Mouse (Mus musculus) liver, embryonic 14.5 days (tissue): Measurements from ENCODE around the gene Mga. TPM values are rescaled to one million over a fixed set of nuclear protein-coding genes. Genes with fewer than 3 reads are reported as not detected.

ENCODE experiments used
- ATAC-seq: fragments of 200-750 bp; cut with Nextera tagmentation; 2 replicates; pipeline ENCODE4 v1.8.0; 2017; ENCODE audit warnings: moderate number of reproducible peaks, mild to moderate bottlenecking, moderate library complexity; ENCODE audit not compliant: insufficient read depth
- DNase-seq, 3 experiments: peaks; one replicate each; pipeline ENCODE4 v3.0.0-alpha.2; 2012 to 2013; ENCODE audit warnings: low read depth in 3 of 3, low spot score in 3 of 3
- H3K27ac ChIP-seq: fragments of 300-500 bp; sonication (generic); 2 replicates; pipeline ENCODE4 v1.5.1; 2014; ENCODE audit warnings: moderate library complexity, mild to moderate bottlenecking, control low read depth, inconsistent platforms
- H3K27me3 ChIP-seq: fragments of 300-500 bp; sonication (generic); 2 replicates; pipeline ENCODE4 v1.6.1; 2014; ENCODE audit warnings: mild to moderate bottlenecking, low read length, moderate library complexity; ENCODE audit not compliant: control insufficient read depth, insufficient read depth
- H3K36me3 ChIP-seq: fragments of 300-500 bp; sonication (generic); replicated peaks from 2 replicates; pipeline ENCODE4 v1.6.1; 2014; ENCODE audit warnings: low read depth; ENCODE audit not compliant: control insufficient read depth, insufficient read depth
- H3K4me1 ChIP-seq, 2 experiments: fragments of 200-500 bp in 1 of 2; fragments of 300-500 bp in 1 of 2; sonication (generic) in 1 of 2; replicated peaks; 2 replicates each; pipeline ENCODE4 v1.6.1; 2012 to 2014; ENCODE audit warnings: antibody characterized with exemption in 1 of 2, inconsistent platforms in 1 of 2, low read length in 1 of 2; ENCODE audit not compliant: control insufficient read depth in 2 of 2, insufficient read depth in 2 of 2
- H3K4me2 ChIP-seq: fragments of 300-500 bp; sonication (generic); 2 replicates; pipeline ENCODE4 v1.6.1; 2014; ENCODE audit warnings: low read depth, mild to moderate bottlenecking, control low read depth, moderate library complexity
- H3K4me3 ChIP-seq, 2 experiments: fragments of 200-500 bp in 1 of 2; fragments of 300-500 bp in 1 of 2; sonication (generic) in 1 of 2; 2 replicates each; pipeline ENCODE4 v1.5.1; 2012 to 2014; ENCODE audit warnings: low read depth in 2 of 2, low read length in 2 of 2, mild to moderate bottlenecking in 2 of 2, control low read depth in 1 of 2, inconsistent platforms in 1 of 2, moderate library complexity in 1 of 2; ENCODE audit not compliant: insufficient read depth in 1 of 2
- H3K9ac ChIP-seq: fragments of 300-500 bp; sonication (generic); replicated peaks from 2 replicates; pipeline ENCODE4 v1.6.1; 2014; ENCODE audit warnings: mild to moderate bottlenecking, control low read depth, moderate library complexity
- H3K9me3 ChIP-seq: fragments of 300-500 bp; sonication (generic); 2 replicates; pipeline ENCODE4 v1.6.1; 2016; ENCODE audit warnings: low read length, mixed read lengths; ENCODE audit not compliant: control insufficient read depth
- CTCF ChIP-seq: IDR thresholded peaks from 2 replicates; pipeline ENCODE4 v1.5.1; 2016; ENCODE audit warnings: antibody characterized with exemption, low read depth, control low read depth
- EP300 ChIP-seq: IDR thresholded peaks from 2 replicates; pipeline ENCODE4 v1.6.1; 2016; ENCODE audit warnings: antibody characterized with exemption, low read depth
- WGBS: fragments of 180-500 bp; shearing (Covaris S2); extraction: QIAGEN DNeasy Blood & Tissue Kit; methylation state at CpG from one replicate; pipeline ENCODE4 v1.1.7; 2014; ENCODE audit not compliant: insufficient replicate concordance; 5-methylcytosine and 5-hydroxymethylcytosine counted together
- polyA plus RNA-seq, 2 experiments: library from polyadenylated mRNA; depleted of rRNA in 1 of 2; stranded (reverse) in 1 of 2; unstranded in 1 of 2; fragments of >200 nt; fragmentation: Nextera tagmentation in 1 of 2; extraction: Ambion mirVana in 1 of 2; gene quantifications; 2 replicates each; pipeline versions ENCODE4 v1.2.1 to v1.2.3; 2012 to 2014

Mga gene
- polyA plus RNA-seq, 2 experiments: 4.6 to 6.6 TPM

DNA sequence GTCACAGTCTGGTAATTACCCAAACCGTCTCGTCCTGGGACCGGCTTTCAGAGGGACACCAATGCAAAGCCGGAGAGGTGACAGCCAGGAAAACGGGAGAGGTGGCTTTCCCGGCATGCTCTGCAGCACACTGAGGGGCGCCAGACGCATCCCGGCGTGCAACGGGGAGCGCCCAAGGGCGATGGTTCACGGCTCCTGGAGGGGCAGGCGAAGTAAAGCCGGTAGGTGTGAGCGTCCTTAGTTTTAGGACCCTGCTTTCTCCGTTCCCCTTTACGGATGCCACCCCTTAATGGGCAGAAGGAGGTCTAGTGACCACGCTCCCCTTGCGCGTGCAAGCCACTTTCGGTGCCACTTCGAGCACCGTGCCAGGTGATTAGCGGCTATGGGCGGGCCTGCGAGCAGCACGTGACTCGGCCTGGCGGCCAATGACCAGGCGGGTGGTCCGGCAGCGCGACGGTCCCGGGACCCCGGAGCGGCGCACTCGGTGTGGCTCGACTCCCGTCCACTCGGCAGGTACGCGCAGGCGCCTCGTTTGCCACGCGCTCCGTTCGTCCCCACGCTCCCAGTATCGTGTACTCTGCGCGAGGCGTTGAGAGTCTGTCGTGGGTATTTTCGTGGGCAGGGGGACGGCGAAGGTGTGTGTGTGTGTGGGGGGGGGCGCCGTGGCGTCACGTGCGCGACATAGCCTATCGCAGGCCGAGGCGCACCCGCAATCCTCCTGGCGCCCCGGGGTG is 24.5 kb upstream of the Mga start:
- H3K36me3 ChIP-seq: no peaks in the 10 kb centered on the region
- H3K9me3 ChIP-seq: no peaks in the 10 kb centered on the region
- peaks cover 0 to 10% of the 10 kb centered on the region in 2 experiments; a peak in 3 of 4 replicates for H3K4me1 ChIP-seq
- ATAC-seq: peak; percentile 84
- peak; percentile 13 to 39 (median 30) for DNase-seq
- peak overlapping the region; percentile 73 for H3K4me2 ChIP-seq
- H3K27ac ChIP-seq: no peak overlapping the region
- TF ChIP-seq CTCF (peak; percentile 12; the same call in 1 of the 2 replicates), EP300 (no peak)
- H3K9ac ChIP-seq: peak overlapping the region; percentile 54
- under 1% methylated on average over 73 of the region's 73 CpGs for WGBS
- peaks cover 2% of the 10 kb centered on the region; the same call in 1 of the 2 replicates for H3K27me3 ChIP-seq
- H3K4me3 ChIP-seq: peak overlapping the region; percentile 54 to 55

DNA sequence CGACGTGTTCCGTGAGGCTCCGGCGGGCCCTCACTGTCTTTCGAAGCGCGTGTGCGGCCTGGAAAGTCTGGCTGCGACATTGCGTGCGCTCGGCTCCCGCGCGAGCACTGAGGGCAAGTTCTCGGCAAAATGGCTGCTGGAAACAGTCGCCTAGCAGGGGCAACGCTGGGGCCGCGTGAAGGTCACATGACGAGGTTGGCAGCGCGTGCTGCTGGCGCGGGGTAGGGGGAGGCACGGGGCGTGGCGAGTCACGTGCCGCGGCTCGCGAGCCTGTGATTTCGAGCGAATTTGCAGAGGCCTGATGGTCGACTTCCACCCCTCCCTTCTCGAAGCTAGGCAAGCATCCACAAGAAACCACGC is 23.9 kb upstream of the Mga start:
- H3K36me3 ChIP-seq: no peaks in the 10 kb centered on the region
- WGBS: under 1% methylated on average over 39 of the region's 39 CpGs
- H3K27ac ChIP-seq: no peak overlapping the region
- H3K4me3 ChIP-seq: peak overlapping the region; percentile 54 to 55
- ATAC-seq (peak; percentile 69; the same call in 1 of the 2 replicates), DNase-seq (peak in 1 of 3 experiments; percentile 37)
- peak overlapping the region; percentile 54 for H3K9ac ChIP-seq
- peak overlapping the region; percentile 73 for H3K4me2 ChIP-seq
- peaks cover 0 to 10% of the 10 kb centered on the region in 2 experiments; a peak in 3 of 4 replicates for H3K4me1 ChIP-seq
- no peaks in the 10 kb centered on the region for H3K9me3 ChIP-seq
- TF ChIP-seq EP300: no peak
- TF ChIP-seq CTCF: no peak
- peaks cover 2% of the 10 kb centered on the region; the same call in 1 of the 2 replicates for H3K27me3 ChIP-seq

DNA sequence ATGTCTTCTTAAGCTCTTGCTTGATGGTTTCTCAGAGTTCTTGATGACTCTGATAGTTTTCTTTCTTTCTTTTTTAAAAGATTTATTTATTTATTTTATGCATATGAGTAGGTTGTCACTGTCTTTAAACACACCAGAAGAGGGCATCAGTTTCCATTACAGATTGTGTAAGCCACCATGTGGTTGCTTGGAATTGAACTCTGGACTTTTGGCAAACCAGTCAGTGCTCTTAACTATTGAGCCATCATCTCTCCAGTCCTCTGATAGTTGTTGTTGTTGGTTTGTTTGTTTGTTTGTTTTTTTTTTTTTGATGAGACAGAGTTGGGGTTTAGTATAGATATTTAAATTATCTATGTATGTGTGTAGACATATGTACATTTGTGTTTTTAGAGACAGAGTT is 21.0 kb upstream of the Mga start:
- no peak for ATAC-seq
- no peak for DNase-seq
- no peaks in the 10 kb centered on the region for H3K36me3 ChIP-seq
- no peaks in the 10 kb centered on the region for H3K9me3 ChIP-seq
- H3K27me3 ChIP-seq: peaks cover 2% of the 10 kb centered on the region; the same call in 1 of the 2 replicates
- H3K27ac ChIP-seq: no peak overlapping the region
- TF ChIP-seq CTCF (no peak), EP300 (no peak)
- no peak overlapping the region for H3K4me3 ChIP-seq
- no peak overlapping the region for H3K4me2 ChIP-seq
- no peak overlapping the region for H3K9ac ChIP-seq
- H3K4me1 ChIP-seq: peaks cover 0 to 10% of the 10 kb centered on the region in 2 experiments; a peak in 3 of 4 replicates

DNA sequence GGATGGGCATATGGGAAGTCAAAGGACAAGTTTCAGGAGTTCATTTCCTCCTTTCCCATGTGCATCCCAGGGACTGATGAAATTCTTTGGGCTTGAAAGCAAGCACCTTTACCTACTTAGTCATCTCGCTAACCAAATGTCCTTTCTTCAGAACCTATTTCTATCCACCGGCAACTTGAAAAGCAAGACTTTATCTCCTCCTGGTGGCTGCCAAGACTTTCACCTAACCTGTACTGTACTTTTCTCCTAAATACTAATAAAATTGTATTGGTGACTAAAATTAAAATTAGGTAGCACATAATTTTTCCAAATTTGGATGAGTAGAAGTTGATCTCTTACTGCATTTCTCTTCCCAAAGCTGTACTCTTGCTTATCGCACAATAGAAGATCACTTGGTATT is 9.8 kb upstream of the Mga start:
- no peaks in the 10 kb centered on the region for H3K9me3 ChIP-seq
- TF ChIP-seq EP300 (no peak), CTCF (no peak)

DNA sequence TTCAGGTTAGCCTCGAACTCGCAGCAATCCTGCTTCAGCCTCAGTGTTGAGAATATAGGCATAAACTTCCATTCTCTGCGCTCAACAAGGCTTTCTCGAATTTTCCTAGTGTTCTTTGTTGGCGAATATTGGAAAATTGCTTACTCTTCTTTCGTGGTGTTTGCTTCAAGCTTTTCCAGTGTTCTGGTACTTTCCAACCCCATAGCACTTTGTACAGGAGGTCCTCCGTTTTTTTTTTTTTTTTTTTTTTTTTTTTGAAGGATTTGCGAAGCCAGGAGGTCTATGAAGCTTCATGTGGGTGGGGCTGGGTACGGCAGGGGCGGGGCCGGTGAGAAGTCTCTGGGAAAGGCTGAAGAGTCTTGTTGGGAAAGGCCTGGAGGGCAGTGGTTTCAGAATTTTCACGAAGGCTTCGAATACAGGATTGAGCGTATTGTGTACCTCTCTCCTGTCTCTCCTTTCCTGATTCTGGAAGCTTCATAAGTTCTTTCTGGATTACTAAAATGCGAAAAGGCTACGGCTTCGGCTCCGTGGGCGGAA is 407 bp upstream of the Mga start:
- peak; percentile 78 for ATAC-seq
- peak overlapping the region; percentile 49 for H3K9ac ChIP-seq

More for the DNA sequence above, 9.8 kb upstream of the Mga start:
- Histone ChIP-seq H3K4me3 (no peak overlapping the region), H3K4me2 (no peak overlapping the region), H3K36me3 (no peaks in the 10 kb centered on the region), H3K27ac (no peak overlapping the region), H3K9ac (no peak overlapping the region), H3K27me3 (no peaks in the 10 kb centered on the region), H3K4me1 (no peaks in the 10 kb centered on the region)
- WGBS: 76% methylated on average over 3 of the region's 3 CpGs
- DNase-seq (no peak), ATAC-seq (no peak)

More for the DNA sequence above, 407 bp upstream of the Mga start:
- no peaks in the 10 kb centered on the region for H3K27me3 ChIP-seq
- H3K27ac ChIP-seq: peak overlapping the region; percentile 83
- H3K4me1 ChIP-seq: peaks cover 3 to 10% of the 10 kb centered on the region in 2 experiments; a peak in 3 of 4 replicates
- peak overlapping the region; percentile 98 for H3K4me2 ChIP-seq
- peak overlapping the region; percentile 64 to 65 for H3K4me3 ChIP-seq
- no peaks in the 10 kb centered on the region for H3K36me3 ChIP-seq
- no peak for DNase-seq
- 13% methylated on average over 19 of the region's 19 CpGs for WGBS
- no peak for TF ChIP-seq EP300
- no peak for TF ChIP-seq CTCF
- no peaks in the 10 kb centered on the region for H3K9me3 ChIP-seq
